Mouse (Mus musculus): ENCODE measurements around the gene Psma6. TPM values are rescaled to one million over a fixed set of nuclear protein-coding genes. Genes with fewer than 3 reads are reported as not detected.
A peak's percentile ranks its signal among the peaks of the same experiment; 100 is the strongest.
"Not testable (repeated sequence)": the region's sequence is repeated elsewhere in the genome, so short reads cannot be mapped to it uniquely, and the experiment has no call there.

The Psma6 gene
- total RNA-seq, 2 experiments from 2014 or later, result 151 to 158 TPM

GRCm38 (mm10) chr12:55388478-55388877, 4.5 kb downstream of the Psma6 start:
- peak in 1 of 2 experiments; percentile 73 for DNase-seq (ENCODE audit: extremely low spot score in 1 of 2, low spot score in 2 of 2)
- intact Hi-C loops (cut with DNase I), result no loop called here

- intact Hi-C loops (cut with DNase I), result no loop called here
- peak in 1 of 2 experiments; percentile 52 for DNase-seq (ENCODE audit: extremely low spot score in 1 of 2, low spot score in 2 of 2)
Observed at GRCm38 (mm10) chr12:55389132-55390081, 5.4 kb downstream of the Psma6 start.

- intact Hi-C loops (cut with DNase I), result no loop called here
- no peak for DNase-seq (ENCODE audit: extremely low spot score in 1 of 2, low spot score in 2 of 2)
Observed at GRCm38 (mm10) chr12:55392120-55392519, 8.1 kb downstream of the Psma6 start.

GRCm38 (mm10) chr12:55392733-55393577, 8.9 kb downstream of the Psma6 start:
- DNase-seq (ENCODE audit: extremely low spot score in 1 of 2, low spot score in 2 of 2), result no peak
- intact Hi-C loops (cut with DNase I), result no loop called here

GRCm38 (mm10) chr12:55395601-55396000, 11.6 kb downstream of the Psma6 start:
- intact Hi-C loops (cut with DNase I), result loop anchor here (5.0 kb wide), 2 partner anchors 83 to 97 kb away; partner anchors contain the start of gene Nfkbia
- not testable (repeated sequence) for DNase-seq (ENCODE audit: extremely low spot score in 1 of 2, low spot score in 2 of 2)

GRCm38 (mm10) chr12:55396536-55396935, 12.5 kb downstream of the Psma6 start:
- no peak for DNase-seq (ENCODE audit: extremely low spot score in 1 of 2, low spot score in 2 of 2)

GRCm38 (mm10) chr12:55397544-55398239, 13.7 kb downstream of the Psma6 start:
- intact Hi-C loops (cut with DNase I), result loop anchor here (5.0 kb wide), 2 partner anchors 85 to 95 kb away; partner anchors contain the start of gene Nfkbia
- DNase-seq (ENCODE audit: extremely low spot score in 1 of 2, low spot score in 2 of 2), result no peak

More at GRCm38 (mm10) chr12:55396536-55396935, 12.5 kb downstream of the Psma6 start:
- intact Hi-C loops (cut with DNase I), result loop anchor here (5.0 kb wide), 2 partner anchors 84 to 96 kb away; partner anchors contain the start of gene Nfkbia

- DNase-seq (ENCODE audit: extremely low spot score in 1 of 2, low spot score in 2 of 2), result peak; percentile 90 to 95
- intact Hi-C loops (cut with DNase I), result loop anchor here (5.0 kb wide), 2 partner anchors 86 to 94 kb away; partner anchors contain the start of gene Nfkbia
Observed at GRCm38 (mm10) chr12:55398240-55399127, 14.5 kb downstream of the Psma6 start.

- intact Hi-C loops (cut with DNase I), result loop anchor here (5.0 kb wide), 2 partner anchors 87 to 93 kb away; partner anchors contain the start of gene Nfkbia
Observed at GRCm38 (mm10) chr12:55399128-55399677, 15.2 kb downstream of the Psma6 start.

GRCm38 (mm10) chr12:55407888-55408287, 23.9 kb downstream of the Psma6 start:
- no peak for DNase-seq (ENCODE audit: extremely low spot score in 1 of 2, low spot score in 2 of 2)
- intact Hi-C loops (cut with DNase I), result no loop called here

More at GRCm38 (mm10) chr12:55399128-55399677, 15.2 kb downstream of the Psma6 start:
- DNase-seq (ENCODE audit: extremely low spot score in 1 of 2, low spot score in 2 of 2), result no peak

GRCm38 (mm10) chr12:55415255-55415654, 31.2 kb downstream of the Psma6 start:
- intact Hi-C loops (cut with DNase I), result no loop called here
- DNase-seq (ENCODE audit: extremely low spot score in 1 of 2, low spot score in 2 of 2), result no peak

- intact Hi-C loops (cut with DNase I), result no loop called here
- DNase-seq (ENCODE audit: extremely low spot score in 1 of 2, low spot score in 2 of 2), result no peak
Observed at GRCm38 (mm10) chr12:55415762-55416161, 31.7 kb downstream of the Psma6 start.

GRCm38 (mm10) chr12:55420220-55420619, 36.2 kb downstream of the Psma6 start:
- no peak for DNase-seq (ENCODE audit: extremely low spot score in 1 of 2, low spot score in 2 of 2)
- intact Hi-C loops (cut with DNase I), result no loop called here

GRCm38 (mm10) chr12:55422057-55422456, 38.0 kb downstream of the Psma6 start:
- intact Hi-C loops (cut with DNase I), result no loop called here

GRCm38 (mm10) chr12:55426300-55426699, 42.3 kb downstream of the Psma6 start:
- intact Hi-C loops (cut with DNase I), result no loop called here
- no peak for DNase-seq (ENCODE audit: extremely low spot score in 1 of 2, low spot score in 2 of 2)

More at GRCm38 (mm10) chr12:55422057-55422456, 38.0 kb downstream of the Psma6 start:
- DNase-seq (ENCODE audit: extremely low spot score in 1 of 2, low spot score in 2 of 2), result no peak

GRCm38 (mm10) chr12:55429201-55429600, 45.2 kb downstream of the Psma6 start:
- no peak for DNase-seq (ENCODE audit: extremely low spot score in 1 of 2, low spot score in 2 of 2)
- intact Hi-C loops (cut with DNase I), result no loop called here

- DNase-seq (ENCODE audit: extremely low spot score in 1 of 2, low spot score in 2 of 2), result no peak
- intact Hi-C loops (cut with DNase I), result no loop called here
Observed at GRCm38 (mm10) chr12:55429956-55430355, 45.9 kb downstream of the Psma6 start.

Measured in left cerebral cortex, postnatal 10 days (tissue).